Mouse (Mus musculus) layer of hippocampus, adult 8-10 months (tissue): ENCODE results near the gene Tmem171. TPM values are rescaled to one million over a fixed set of nuclear protein-coding genes. Genes with fewer than 3 reads are reported as not detected.

Source experiments
- DNase-seq, 2 experiments: peaks; one replicate each; pipeline ENCODE4 v3.0.0; 2022; ENCODE audit warnings: low spot score in 2 of 2
- total RNA-seq, 4 experiments: library from RNA; stranded (reverse); gene quantifications; 2 replicates each; pipeline ENCODE4 v1.2.4; 2022

Tmem171 gene
- total RNA-seq, 4 experiments from 2014 or later, result 1.0 to 1.2 (median 1.1) TPM

DNA sequence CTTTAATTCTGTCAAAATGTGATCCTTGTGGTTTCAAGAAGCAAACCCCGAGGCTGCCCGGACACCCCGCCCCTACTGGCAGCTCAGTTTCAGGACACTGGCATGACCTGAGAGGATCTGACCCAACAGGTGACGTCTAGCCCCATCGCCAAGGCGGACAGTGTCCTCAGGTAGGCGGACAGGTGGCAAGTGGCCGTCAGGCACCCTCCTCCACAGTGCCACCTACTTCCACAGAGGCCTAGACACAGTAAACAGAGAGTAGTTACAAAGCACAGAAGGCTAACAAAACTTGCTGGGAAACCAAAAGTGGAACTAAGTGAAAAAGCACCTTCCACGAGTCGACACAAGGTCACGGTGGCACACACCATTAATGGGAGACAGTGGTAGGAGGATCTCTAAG is 1.3 kb downstream of the Tmem171 start:
- DNase-seq, result no peak

DNA sequence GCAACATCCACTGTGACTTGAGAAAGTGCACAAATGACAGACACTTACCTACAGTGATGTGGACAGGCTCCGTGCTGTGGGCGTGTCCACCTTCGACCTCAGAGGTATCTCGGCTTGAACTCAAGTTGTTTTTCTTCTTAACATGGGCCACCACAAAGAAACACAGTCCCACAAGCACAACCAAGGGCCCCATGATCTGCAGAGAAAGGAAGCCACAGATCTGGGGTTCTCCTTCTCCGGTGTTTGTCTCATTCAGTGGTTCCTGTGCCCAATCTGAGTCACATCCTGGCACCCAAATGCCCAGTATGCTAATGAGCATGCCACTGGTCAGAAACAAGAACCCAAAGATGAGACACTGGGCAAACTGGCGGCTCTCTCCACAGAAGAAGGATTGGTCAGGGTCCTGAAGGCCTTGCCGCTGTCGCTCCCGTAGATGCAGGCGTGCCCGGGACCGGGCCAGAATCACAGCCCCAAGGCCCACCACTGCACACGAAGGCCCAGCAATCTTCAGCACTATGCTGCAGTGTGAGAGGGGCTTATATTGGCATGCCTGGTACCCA is 2.6 kb downstream of the Tmem171 start:
- no peak for DNase-seq

DNA sequence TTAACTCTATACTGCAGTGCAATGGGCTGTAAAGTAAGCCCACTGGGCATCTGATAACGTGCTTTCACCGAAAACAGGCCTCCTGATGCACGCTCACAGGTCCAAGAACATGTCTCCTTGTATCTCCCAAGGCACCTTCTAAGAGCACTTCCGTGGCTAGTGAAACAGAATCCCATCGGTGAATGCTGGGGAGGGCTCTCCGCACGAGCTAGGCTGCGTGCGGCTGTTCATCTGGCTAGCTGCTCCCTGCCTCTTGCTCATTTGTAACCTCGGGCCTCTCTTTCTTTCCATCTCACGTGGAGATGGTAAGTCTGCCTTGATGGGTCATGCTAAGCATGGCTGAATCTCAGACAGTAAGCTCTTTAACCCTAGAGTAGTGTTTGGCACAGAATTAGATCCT is 3.7 kb downstream of the Tmem171 start:
- no peak for DNase-seq

DNA sequence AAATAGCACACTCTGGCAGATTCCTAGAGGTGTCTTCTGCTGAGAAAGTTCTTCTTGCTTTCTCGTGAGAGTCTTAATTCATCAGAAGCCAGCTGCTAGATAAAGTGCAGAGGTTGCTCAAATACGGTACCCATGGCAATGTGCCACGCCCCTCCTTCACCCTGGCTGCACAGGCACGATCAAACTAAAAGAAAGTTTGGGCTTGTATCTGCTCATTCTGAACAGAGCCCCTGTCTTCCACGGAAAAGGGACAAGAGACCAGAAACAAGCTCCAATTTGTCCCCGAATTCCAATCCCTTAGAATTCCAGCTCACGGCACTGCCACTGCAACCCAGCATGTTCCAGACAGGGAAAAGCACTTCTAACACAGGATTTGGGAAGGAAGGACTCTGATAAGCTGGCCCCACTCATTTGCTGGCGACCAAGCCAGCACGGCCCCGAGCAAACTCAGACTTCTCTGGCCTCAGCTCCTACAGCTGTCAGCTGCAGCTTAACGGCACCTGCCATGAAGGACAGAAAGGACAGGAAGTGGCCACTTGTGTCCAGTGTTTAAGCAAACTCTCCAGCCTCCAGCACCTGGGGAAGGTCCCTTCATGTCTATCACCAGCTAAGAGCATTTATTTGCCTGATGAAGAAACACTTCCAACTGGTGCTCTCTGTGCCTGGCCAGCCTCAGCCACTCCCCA is 4.9 kb downstream of the Tmem171 start:
- DNase-seq, result no peak

DNA sequence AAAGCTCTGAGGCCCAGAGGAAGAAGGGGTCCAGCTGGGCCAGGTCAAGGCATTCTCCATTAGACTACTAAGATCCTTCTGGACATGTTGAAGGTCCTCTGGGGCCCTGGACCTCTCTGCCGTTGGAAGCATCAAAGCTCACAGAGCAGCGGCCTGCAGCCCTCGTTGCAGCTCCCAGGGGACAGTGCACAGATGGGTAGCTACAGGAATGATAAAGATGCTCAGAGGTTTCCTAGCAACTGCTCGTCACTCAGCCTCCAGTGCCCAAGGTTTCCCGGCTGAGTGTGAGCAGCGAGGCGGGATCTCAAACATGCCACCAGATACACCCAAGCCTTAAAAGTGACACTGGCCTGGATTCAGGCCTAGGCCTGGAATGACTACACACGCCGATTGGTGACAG is 6.7 kb downstream of the Tmem171 start:
- DNase-seq, result peak in 1 of 2 experiments; percentile 22

DNA sequence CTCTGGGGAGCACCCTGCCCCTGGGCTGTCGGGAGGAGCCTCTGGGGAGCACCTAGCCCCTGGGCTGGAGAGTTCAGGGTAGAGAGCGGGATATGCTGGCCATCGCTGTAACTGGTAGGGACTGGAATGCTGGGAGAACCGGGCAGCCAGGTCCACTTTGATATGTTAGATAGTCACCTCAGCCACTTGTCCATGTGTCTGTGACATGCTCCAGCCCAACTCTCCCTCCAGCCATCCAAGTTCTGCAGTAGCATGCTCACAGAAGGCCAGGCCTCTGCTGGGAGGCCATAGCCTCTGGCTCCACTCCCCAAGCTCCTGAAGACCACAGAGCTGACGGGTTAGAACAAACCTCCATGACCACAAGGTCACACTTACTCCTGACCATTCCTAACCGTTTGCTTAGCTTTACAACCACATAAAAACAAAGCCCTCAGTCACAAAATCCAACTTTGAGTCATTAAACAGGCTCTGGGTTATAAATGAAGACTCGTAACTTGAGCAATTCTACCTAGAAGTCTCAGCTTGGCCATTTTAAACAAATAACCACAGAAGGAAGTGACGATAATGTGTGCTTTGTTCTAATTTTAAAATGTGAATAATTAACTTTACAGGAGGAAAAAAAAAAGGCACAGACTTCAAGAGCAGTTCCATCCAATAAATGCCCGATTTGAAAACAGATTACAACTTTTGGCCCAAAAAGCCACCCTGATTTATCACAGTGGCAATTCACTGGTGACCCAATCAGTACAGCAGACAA is 10.3 kb downstream of the Tmem171 start:
- no peak for DNase-seq

DNA sequence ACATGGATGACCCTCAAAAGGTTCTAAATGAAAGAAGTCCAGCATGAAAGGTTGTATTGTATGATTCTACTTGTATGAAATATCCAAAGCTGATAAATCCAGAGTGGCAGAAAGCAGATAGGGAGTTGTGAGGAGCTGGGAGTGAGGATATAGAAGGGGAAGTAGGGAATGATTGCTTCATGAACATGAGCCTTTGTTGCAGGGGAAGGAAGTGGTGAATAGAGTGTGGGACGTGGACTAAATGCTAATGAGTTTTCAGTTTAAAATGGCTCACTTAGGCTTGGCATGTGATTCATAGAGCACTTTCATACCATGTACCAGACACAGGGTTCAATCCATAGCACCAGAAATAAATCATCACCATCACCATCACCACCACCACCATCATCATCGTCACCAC is 11.2 kb downstream of the Tmem171 start:
- DNase-seq, result no peak

DNA sequence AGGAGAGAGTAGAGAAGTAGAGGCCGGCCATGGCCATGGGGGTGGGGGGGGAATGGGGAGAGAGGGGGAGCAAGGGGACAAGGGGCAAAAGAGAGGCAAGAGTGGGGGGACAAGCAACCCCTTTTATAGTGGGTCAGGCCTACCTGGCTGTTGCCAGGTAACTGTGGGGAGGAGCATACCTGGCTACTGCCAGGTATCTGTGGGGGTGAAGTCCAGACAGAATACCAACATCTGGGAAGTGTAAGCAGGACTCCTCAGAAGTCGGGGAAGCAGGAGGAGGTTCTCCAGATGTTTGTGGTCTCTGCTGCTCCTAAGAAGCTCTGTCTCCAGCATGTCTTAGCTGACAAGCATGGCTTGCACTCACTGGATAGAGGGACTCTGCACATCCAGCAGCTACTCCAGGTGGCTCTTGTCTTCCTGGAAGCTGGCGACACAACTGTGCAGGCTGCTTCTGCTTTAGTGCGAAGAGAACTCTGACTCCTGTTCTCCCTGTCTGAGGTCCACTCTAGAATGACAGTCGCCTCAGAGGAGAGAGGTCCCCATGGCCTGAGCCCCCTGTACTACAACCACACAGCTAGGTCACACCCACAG is 14.1 kb downstream of the Tmem171 start:
- no peak for DNase-seq

DNA sequence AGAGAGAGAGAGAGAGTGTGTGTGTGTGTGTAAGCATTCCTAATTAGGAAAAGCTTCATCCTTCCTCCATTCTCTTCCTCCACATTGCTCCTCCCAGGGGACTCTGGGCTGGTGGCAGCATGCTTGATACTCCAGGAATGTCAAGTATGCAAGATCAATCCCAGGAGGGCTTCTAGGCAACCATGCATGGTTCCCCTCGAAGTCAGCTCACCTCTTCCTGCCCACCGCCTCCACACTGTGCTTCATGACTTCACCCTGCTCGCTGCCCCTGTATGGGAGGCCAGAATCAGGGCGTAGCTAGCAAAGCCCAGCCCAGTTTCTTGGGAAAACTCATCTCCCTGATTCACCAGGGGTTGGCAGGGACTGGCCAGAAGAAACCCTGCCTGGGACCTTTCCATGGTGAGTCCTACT is 15.0 kb downstream of the Tmem171 start:
- DNase-seq, result no peak

DNA sequence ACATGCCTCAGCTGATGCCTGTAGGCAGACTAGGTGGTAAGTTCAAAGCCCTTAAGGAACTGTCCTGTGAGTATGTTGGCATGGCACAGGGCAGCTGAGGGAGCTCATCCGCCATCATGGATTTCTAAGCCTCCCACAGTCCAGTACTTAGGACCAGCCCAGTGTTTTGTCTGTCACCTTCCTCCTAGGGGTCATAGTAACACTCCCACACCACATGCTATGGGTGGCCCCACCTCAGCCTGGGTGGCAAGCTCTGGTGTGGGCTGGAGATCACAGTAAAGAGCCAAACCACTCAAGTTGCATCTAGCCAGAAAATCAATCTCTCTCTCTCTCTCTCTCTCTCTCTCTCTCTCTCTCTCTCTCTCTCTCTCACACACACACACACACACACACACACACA is 15.4 kb downstream of the Tmem171 start:
- no peak for DNase-seq

DNA sequence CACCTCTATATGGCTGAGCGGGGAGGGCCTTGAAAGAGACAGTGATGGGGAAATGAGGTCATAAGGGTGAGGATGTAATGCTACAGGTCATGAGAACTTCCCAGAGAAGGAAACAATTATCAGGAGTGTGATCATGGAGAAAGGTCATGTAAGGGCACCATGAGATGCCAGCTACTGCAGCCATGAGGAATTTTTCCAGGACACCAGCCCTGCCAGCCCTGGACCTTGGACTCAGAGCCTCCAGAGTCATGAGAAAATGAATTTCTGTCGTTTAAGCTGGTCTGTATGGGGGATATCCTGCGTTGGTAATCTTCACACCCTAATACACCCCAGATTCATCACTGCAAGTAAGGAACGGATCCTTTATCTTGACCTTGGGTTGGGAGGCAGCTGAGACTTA is 20.7 kb downstream of the Tmem171 start:
- DNase-seq, result no peak

DNA sequence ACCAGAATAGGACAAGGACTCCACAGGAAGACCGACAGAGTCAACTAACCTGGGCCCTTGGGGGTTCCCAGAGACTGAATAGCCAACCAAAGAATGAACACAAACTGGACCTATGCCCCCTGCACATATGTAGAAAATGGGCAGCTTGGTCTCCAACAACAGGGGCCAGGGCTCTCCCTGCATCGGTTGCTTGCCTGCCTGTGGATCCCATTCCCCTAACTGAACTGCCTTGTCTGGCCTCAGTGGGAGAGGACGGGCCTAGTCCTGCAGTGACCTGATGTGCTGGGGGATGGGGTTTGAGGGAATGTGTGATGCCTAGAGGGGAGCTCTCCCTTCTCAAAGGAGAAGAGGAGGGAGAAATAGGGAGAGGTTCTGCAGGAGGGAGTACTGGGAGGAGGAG is 25.3 kb downstream of the Tmem171 start:
- no peak for DNase-seq

DNA sequence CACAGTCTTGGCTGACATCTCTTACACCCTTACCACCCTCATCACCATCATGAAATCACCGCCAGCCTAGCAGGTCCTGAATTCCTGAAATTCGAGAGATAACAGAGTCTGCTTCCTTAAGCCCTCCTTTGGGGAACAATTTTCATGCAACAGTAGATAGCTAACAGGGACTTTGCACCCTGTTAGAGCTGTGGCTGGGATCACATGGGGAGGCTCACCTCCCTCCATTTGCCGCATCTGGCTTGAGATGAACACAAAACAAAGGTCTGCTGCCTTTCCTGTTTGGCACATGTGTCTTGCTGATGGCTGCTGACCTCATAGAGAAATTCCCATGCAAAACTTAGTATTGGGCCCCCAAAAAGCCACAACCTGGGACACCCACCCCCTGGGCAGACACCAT is 27.3 kb downstream of the Tmem171 start:
- DNase-seq, result no peak

DNA sequence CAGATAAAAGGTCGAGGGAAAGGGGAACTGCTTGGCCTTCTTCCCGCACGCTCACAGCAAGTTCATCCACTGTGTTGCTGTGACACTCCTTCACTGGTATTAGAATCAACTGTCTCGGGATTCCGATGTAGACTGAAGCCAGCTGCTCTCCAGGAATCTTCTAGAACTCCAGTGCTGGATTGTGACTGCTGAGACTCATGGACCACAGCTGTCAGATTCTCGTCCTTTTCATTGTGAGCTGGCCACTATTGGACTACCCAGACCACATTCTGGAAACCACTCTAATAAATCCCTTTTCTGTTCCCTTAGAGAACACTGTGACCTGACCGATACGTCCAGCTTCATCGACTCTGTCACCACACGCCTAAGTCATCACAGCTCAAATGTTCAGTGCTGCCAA is 29.4 kb downstream of the Tmem171 start:
- no peak for DNase-seq

DNA sequence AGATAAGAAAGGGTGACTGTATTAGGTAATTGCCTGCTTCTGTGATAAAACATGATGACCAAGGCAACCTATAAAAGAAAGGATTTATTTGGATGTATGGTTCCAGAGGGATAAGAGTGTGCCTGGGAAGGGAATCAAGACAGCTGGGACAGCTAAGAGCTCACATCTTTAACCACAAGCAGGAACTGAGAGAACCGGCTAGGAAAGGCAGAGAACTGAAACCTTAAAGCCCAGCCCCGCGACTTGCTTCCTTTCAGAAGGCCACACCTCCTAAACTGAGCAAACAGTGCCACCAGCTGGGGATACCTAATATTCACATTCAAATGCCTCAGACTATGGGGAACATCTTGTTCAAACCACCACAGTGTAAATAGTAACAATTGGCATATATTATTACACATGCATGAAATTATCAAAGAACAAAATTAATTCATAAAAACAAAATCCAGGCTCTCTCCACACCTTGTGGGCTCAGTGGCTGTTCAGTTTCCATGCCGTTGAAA is 32.4 kb downstream of the Tmem171 start:
- no peak for DNase-seq

DNA sequence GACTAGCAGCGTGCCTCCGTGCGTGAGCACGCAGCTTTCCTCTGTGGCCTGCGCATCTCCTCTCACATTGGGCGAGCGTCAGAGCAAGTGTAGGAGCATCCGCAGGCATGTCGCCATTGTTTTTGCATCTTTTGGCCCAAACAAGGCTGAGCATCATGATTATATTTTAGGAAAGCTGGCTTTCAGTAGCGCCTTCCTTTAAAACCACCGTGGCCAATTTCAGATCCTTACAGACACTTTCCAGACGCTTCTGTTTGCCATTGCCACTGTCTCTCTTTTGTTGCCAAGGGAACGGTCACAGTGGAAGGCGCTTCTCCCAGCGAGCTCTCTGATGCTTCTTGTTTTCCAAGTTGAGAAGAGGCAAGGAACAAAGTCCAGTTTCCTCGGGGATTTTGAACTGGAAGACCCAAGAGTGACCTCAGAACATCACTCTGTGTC is 38.6 kb downstream of the Tmem171 start:
- DNase-seq, result peak; percentile 30 to 41

DNA sequence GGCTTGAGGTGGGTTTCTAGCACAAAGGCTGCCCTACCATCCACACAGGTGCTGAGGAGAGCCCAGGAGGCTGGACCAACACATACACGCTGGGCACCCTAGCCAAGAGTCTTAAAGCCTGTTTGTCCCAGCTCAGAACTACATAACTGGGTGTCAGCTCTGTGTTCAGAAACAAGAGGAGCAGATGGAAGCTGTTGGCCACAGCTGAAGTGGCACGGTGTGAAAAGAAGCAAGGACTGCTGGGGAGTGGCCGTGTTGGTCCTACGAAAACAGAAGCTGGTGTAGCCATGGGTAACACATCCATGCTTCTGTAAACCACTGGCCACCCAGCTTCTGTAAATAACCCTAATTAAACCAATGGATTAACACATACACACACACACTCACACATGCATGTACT is 39.3 kb downstream of the Tmem171 start:
- no peak for DNase-seq

DNA sequence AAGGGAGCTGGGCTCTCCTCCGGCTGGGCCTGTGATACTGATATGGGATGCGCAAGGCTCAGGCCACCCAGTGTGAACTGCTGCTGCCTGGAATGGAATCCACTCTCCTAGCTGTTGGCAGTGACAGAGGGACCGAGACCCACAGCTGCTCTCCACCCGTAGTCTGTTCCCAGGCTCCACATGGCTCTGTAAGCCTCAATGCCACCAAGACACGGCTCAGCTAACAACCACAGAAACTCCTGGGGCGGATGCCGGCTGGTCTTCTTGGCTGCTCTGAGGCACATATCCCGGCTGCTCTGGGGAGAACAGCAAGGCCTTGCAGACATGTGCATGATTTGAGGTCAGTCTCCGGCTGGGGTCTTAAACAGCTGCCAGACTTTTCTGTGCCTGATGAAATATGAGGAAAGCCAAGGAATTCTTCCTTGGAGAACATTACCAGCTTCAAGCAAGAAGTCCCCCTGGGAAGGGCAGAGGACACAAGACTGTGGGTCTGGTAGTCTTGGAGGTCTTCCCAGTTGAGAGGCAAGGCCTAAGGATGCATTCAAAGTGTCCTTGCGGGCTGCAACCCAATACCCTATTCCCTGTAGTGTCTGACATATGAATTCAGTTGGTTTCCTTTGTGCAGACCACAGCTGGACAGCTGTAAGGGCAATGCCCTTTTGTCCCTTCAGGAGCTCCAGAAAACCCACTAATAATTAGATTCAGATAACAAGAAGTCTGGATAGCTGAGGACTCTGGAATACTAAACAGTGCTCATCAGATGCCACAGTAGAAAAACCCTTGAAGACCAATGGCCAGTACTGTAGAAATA is 40.3 kb downstream of the Tmem171 start:
- no peak for DNase-seq

DNA sequence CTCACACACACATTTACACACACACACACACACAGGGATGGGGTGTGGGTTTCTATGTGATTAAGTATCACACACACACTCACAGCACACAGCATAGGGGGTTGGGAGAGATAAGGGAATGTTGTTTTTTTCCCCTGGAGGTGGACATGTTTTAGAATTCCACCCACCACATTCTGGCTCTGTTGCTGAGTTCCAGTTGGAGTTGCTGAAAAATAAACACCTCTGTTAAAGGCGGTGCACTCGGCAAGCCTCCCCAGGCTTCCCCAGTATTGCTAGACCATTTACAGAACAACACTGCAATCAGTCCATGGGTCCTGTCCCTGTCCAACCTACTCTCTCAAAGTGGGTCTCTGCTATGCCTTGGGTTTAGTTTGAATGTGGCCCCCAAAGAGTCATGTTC is 42.4 kb downstream of the Tmem171 start:
- DNase-seq, result no peak

DNA sequence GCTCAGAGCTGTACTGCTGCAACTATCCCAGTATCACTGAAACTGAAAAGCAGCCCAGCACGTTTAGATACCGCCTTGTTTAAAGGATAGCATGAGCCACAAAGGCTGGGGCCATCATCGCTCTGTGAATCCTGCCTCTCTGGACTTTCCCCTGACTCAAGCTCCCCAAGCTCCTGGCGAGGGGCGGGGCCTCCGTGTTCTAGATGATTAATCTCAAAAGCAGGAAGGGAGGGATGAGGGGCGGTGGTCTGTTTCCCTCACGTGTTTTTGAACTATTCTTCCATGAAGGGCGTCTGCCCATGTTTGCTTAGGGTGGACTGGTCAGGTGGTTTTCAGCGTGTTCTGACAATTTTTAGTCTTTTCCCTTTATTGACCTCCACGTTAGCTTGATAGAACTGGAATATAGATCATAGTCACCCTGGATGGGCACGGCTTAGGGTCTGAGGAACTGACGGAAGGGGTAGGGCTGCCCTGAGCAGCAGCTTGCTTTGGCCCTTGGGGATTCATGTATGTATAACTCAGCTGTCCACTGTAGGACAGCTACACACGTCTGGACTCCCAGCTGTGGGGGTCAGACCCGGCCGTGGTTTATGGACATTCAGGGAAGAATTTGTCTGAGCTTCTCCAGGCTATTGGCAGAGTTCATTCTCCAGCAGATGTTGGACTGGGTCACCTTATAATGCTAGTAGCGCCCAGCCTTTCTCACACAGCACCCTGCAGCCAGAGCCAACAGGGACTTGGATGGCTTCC is 43.2 kb downstream of the Tmem171 start:
- DNase-seq, result no peak
